Comparison of ENCODE assay signal across 12 mouse cellular contexts in genomic region chr4:139090303-139090940, GRCm38 (mm10). TPM values are rescaled to one million over a fixed set of nuclear protein-coding genes. Genes with fewer than 3 reads are reported as not detected.
A peak's percentile ranks its signal among the peaks of the same experiment; 100 is the strongest.
DNase-seq lines count a peak whose midpoint lies in the region; ATAC-seq lines count a peak whose summit lies in the region.
"Had no signal": no experiment of that assay in that cellular context is flagged by ENCODE, and none has a peak within 500 bp of the region (broad histone marks: within the 10 kb centered on the region; RNA-seq: fewer than 3 reads in every experiment).

No protein-coding gene starts in this region.

- H3K36me3 ChIP-seq in midbrain, embryonic 15.5 days (replicated peaks), result no peaks in the 10 kb centered on the region
- H3K36me3 ChIP-seq in midbrain, embryonic 16.5 days (ENCODE audit: control insufficient read depth, insufficient read depth, low read length), result no peaks in the 10 kb centered on the region
- 0 out of 2 replicates have a peak, but pooled peaks cover 2% of the 10 kb centered on the region for H3K36me3 ChIP-seq in embryonic facial prominence, embryonic 15.5 days
- no peaks in the 10 kb centered on the region for H3K36me3 ChIP-seq in limb, embryonic 15.5 days
- H3K36me3 ChIP-seq in stomach, embryonic 15.5 days, result no peaks in the 10 kb centered on the region
- H3K36me3 ChIP-seq: heart, embryonic 12.5 days had no signal

- H3K27ac ChIP-seq in midbrain, embryonic 15.5 days, result 0 out of 2 replicates have a peak overlapping the region, but pooled peaks have one; percentile 20
- no peak overlapping the region for H3K27ac ChIP-seq in midbrain, embryonic 16.5 days (ENCODE audit: low read length)
- H3K27ac ChIP-seq in embryonic facial prominence, embryonic 15.5 days (replicated peaks), result no peak overlapping the region; the same call in 1 of the 2 replicates
- peak overlapping the region; percentile 89; the same call in 1 of the 2 replicates for H3K27ac ChIP-seq in limb, embryonic 15.5 days
- H3K27ac ChIP-seq in stomach, embryonic 15.5 days, result no peak overlapping the region
- H3K27ac ChIP-seq: macrophage had no signal

- no peak for DNase-seq in testis, postnatal 14 days (ENCODE audit: low spot score)
- no peak for DNase-seq in gastrocnemius, adult 8-10 months (ENCODE audit: low spot score in 2 of 2)
- DNase-seq: forebrain, postnatal 0 days; kidney, postnatal 10 days had no signal

- H3K4me3 ChIP-seq in midbrain, embryonic 15.5 days, result no peak overlapping the region
- H3K4me3 ChIP-seq in midbrain, embryonic 16.5 days (ENCODE audit: low read depth, low read length), result no peak overlapping the region
- peak overlapping the region; percentile 79 for H3K4me3 ChIP-seq in embryonic facial prominence, embryonic 15.5 days (replicated peaks)
- H3K4me3 ChIP-seq in limb, embryonic 15.5 days, result peak overlapping the region; percentile 76
- peak overlapping the region; percentile 74 for H3K4me3 ChIP-seq in stomach, embryonic 15.5 days (replicated peaks)
- H3K4me3 ChIP-seq: heart, embryonic 12.5 days had no signal

- H3K27me3 ChIP-seq in midbrain, embryonic 15.5 days (replicated peaks), result peaks cover 39% of the 10 kb centered on the region
- peaks cover 16% of the 10 kb centered on the region for H3K27me3 ChIP-seq in midbrain, embryonic 16.5 days (ENCODE audit: control insufficient read depth, insufficient read depth, low read depth, low read length)
- peaks cover 3% of the 10 kb centered on the region; the same call in 1 of the 2 replicates for H3K27me3 ChIP-seq in embryonic facial prominence, embryonic 15.5 days
- H3K27me3 ChIP-seq in limb, embryonic 15.5 days, result peaks cover 15% of the 10 kb centered on the region
- H3K27me3 ChIP-seq in stomach, embryonic 15.5 days (replicated peaks), result peaks cover 13% of the 10 kb centered on the region; the same call in 1 of the 2 replicates

- no peaks in the 10 kb centered on the region for H3K9me3 ChIP-seq in midbrain, embryonic 15.5 days
- H3K9me3 ChIP-seq in midbrain, embryonic 16.5 days (replicated peaks; ENCODE audit: control insufficient read depth, low read length, poor library complexity, severe bottlenecking), result no peaks in the 10 kb centered on the region
- no peaks in the 10 kb centered on the region for H3K9me3 ChIP-seq in embryonic facial prominence, embryonic 15.5 days (replicated peaks)
- H3K9me3 ChIP-seq in limb, embryonic 15.5 days, result no peaks in the 10 kb centered on the region
- no peaks in the 10 kb centered on the region for H3K9me3 ChIP-seq in stomach, embryonic 15.5 days

- H3K4me1 ChIP-seq in midbrain, embryonic 15.5 days, result peaks cover 24% of the 10 kb centered on the region
- H3K4me1 ChIP-seq in midbrain, embryonic 16.5 days (ENCODE audit: control insufficient read depth, insufficient read depth, low read length), result peaks cover 13% of the 10 kb centered on the region
- H3K4me1 ChIP-seq in embryonic facial prominence, embryonic 15.5 days, result peaks cover 58% of the 10 kb centered on the region
- H3K4me1 ChIP-seq in limb, embryonic 15.5 days, result peaks cover 48% of the 10 kb centered on the region
- peaks cover 41% of the 10 kb centered on the region for H3K4me1 ChIP-seq in stomach, embryonic 15.5 days

- 67% methylated on average over 15 of the region's 15 CpGs for WGBS in midbrain, embryonic 15.5 days
- 65% methylated on average over 15 of the region's 15 CpGs for WGBS in midbrain, embryonic 16.5 days
- WGBS in embryonic facial prominence, embryonic 15.5 days, result 48% methylated on average over 15 of the region's 15 CpGs
- 58% methylated on average over 15 of the region's 15 CpGs for WGBS in limb, embryonic 15.5 days
- 57% methylated on average over 15 of the region's 15 CpGs for WGBS in stomach, embryonic 15.5 days

- no peak overlapping the region for H3K9ac ChIP-seq in midbrain, embryonic 15.5 days
- H3K9ac ChIP-seq in midbrain, embryonic 16.5 days (ENCODE audit: low read depth, low read length), result no peak overlapping the region
- H3K9ac ChIP-seq in embryonic facial prominence, embryonic 15.5 days, result 0 out of 2 replicates have a peak overlapping the region, but pooled peaks have one; percentile 2
- H3K9ac ChIP-seq in limb, embryonic 15.5 days, result no peak overlapping the region
- H3K9ac ChIP-seq in stomach, embryonic 15.5 days, result no peak overlapping the region
- H3K9ac ChIP-seq: forebrain, postnatal 0 days; heart, embryonic 12.5 days had no signal

- ATAC-seq in midbrain, embryonic 15.5 days (replicated peaks), result no peak
- no peak for ATAC-seq in midbrain, embryonic 16.5 days
- ATAC-seq in embryonic facial prominence, embryonic 15.5 days (ENCODE audit: insufficient number of reproducible peaks, low FRiP score, low TSS enrichment, low read depth), result no peak
- ATAC-seq in limb, embryonic 15.5 days (ENCODE audit: insufficient number of reproducible peaks, low FRiP score, low TSS enrichment, low read depth), result no peak
- no peak for ATAC-seq in stomach, embryonic 15.5 days (ENCODE audit: insufficient read depth, low FRiP score, low read depth)
- no peak for ATAC-seq in inflammation-experienced regulatory T-cells, adult 6 months
- ATAC-seq: forebrain, postnatal 0 days had no signal

- no peak overlapping the region for H3K4me2 ChIP-seq in midbrain, embryonic 15.5 days
- H3K4me2 ChIP-seq in midbrain, embryonic 16.5 days (ENCODE audit: low read length), result no peak overlapping the region
- peak overlapping the region; percentile 90 for H3K4me2 ChIP-seq in embryonic facial prominence, embryonic 15.5 days (replicated peaks)
- peak overlapping the region; percentile 92 for H3K4me2 ChIP-seq in limb, embryonic 15.5 days
- H3K4me2 ChIP-seq in stomach, embryonic 15.5 days, result peak overlapping the region; percentile 97
- H3K4me2 ChIP-seq: heart, embryonic 12.5 days had no signal

RNA-seq across cellular contexts. Expression of gene Nbl1, which starts 2.4 kb away (rescaled TPM):
- polyA plus RNA-seq in midbrain, embryonic 15.5 days (2015; fragmentation: Nextera tagmentation; extraction: Ambion mirVana), result 42.3 and 50.7 TPM in 2 replicates
- polyA plus RNA-seq in midbrain, embryonic 16.5 days (2015; fragmentation: Nextera tagmentation; extraction: Ambion mirVana), result 28.7 and 30.6 TPM in 2 replicates
- 167 and 168 TPM in 2 replicates for polyA plus RNA-seq in embryonic facial prominence, embryonic 15.5 days (2015; fragmentation: Nextera tagmentation; extraction: Ambion mirVana)
- polyA plus RNA-seq in limb, embryonic 15.5 days (2015; fragmentation: Nextera tagmentation; extraction: Ambion mirVana), result 148 and 155 TPM in 2 replicates
- polyA plus RNA-seq in stomach, embryonic 15.5 days (2015; fragmentation: Nextera tagmentation; extraction: Ambion mirVana), result 55.6 and 64.6 TPM in 2 replicates
- under 1 TPM in 2 of 3 experiments, not detected in 1; 0.60 to 0.82 TPM for polyA plus RNA-seq in inflammation-experienced regulatory T-cells, adult 6 months (2017; shearing (Covaris generic))
- 10 to 100 TPM; 11.6 to 26.3 (median 16.5) TPM for total RNA-seq in gastrocnemius, adult 8-10 months (2022)

RNA-seq across cellular contexts. Expression of gene Htr6, which starts 15.1 kb away (rescaled TPM):
- 0.50 and 0.56 TPM in 2 replicates for polyA plus RNA-seq in midbrain, embryonic 15.5 days (2015; fragmentation: Nextera tagmentation; extraction: Ambion mirVana)
- polyA plus RNA-seq in midbrain, embryonic 16.5 days (2015; fragmentation: Nextera tagmentation; extraction: Ambion mirVana), result 0.30 and 0.51 TPM in 2 replicates
- polyA plus RNA-seq in embryonic facial prominence, embryonic 15.5 days (2015; fragmentation: Nextera tagmentation; extraction: Ambion mirVana), result 0.20 and 0.28 TPM in 2 replicates
- polyA plus RNA-seq in limb, embryonic 15.5 days (2015; fragmentation: Nextera tagmentation; extraction: Ambion mirVana), result 0.15 TPM in 1 of 2 replicates, not detected in the other
- polyA plus RNA-seq in stomach, embryonic 15.5 days (2015; fragmentation: Nextera tagmentation; extraction: Ambion mirVana), result 0.14 TPM in 1 of 2 replicates, not detected in the other
- not detected for polyA plus RNA-seq in inflammation-experienced regulatory T-cells, adult 6 months (2017; shearing (Covaris generic))
- not detected for total RNA-seq in gastrocnemius, adult 8-10 months (2022)
- polyA plus RNA-seq: heart, embryonic 12.5 days; macrophage had no signal

RNA-seq across cellular contexts. Expression of gene Minos1, which starts 40.5 kb away (rescaled TPM):
- 323 and 328 TPM in 2 replicates for polyA plus RNA-seq in midbrain, embryonic 15.5 days (2015; fragmentation: Nextera tagmentation; extraction: Ambion mirVana)
- 337 and 343 TPM in 2 replicates for polyA plus RNA-seq in midbrain, embryonic 16.5 days (2015; fragmentation: Nextera tagmentation; extraction: Ambion mirVana)
- 462 and 488 TPM in 2 replicates for polyA plus RNA-seq in embryonic facial prominence, embryonic 15.5 days (2015; fragmentation: Nextera tagmentation; extraction: Ambion mirVana)
- 428 and 467 TPM in 2 replicates for polyA plus RNA-seq in limb, embryonic 15.5 days (2015; fragmentation: Nextera tagmentation; extraction: Ambion mirVana)
- polyA plus RNA-seq in stomach, embryonic 15.5 days (2015; fragmentation: Nextera tagmentation; extraction: Ambion mirVana), result 514 and 574 TPM in 2 replicates
- polyA plus RNA-seq in inflammation-experienced regulatory T-cells, adult 6 months (2017; shearing (Covaris generic)), result 100 to 1,000 TPM; 341 to 392 (median 352) TPM
- 100 to 1,000 TPM; 289 to 395 (median 341) TPM for total RNA-seq in gastrocnemius, adult 8-10 months (2022)

Comparison
In these comparisons a context has a peak if more than half of its experiments do, and no peak if none do; other contexts are left out.
1. H3K27ac ChIP-seq: peak in midbrain, embryonic 15.5 days (single experiment) and limb, embryonic 15.5 days (single experiment); none in midbrain, embryonic 16.5 days (single experiment), embryonic facial prominence, embryonic 15.5 days (single experiment) and stomach, embryonic 15.5 days (single experiment).
2. H3K4me2 ChIP-seq: peak in embryonic facial prominence, embryonic 15.5 days (single experiment), limb, embryonic 15.5 days (single experiment) and stomach, embryonic 15.5 days (single experiment); none in midbrain, embryonic 15.5 days (single experiment) and midbrain, embryonic 16.5 days (single experiment).
3. H3K4me3 ChIP-seq: peak in embryonic facial prominence, embryonic 15.5 days (single experiment), limb, embryonic 15.5 days (single experiment) and stomach, embryonic 15.5 days (single experiment); none in midbrain, embryonic 15.5 days (single experiment) and midbrain, embryonic 16.5 days (single experiment).
4. RNA of gene Nbl1, which starts 2.4 kb away (polyA plus RNA-seq): 167 to 168 TPM in embryonic facial prominence, embryonic 15.5 days, 148 to 155 TPM in limb, embryonic 15.5 days, 55.6 to 64.6 TPM in stomach, embryonic 15.5 days, 42.3 to 50.7 TPM in midbrain, embryonic 15.5 days and 28.7 to 30.6 TPM in midbrain, embryonic 16.5 days; 0.60 to 0.82 TPM in inflammation-experienced regulatory T-cells, adult 6 months; every median in the first group is over 10 times any median in the second.